Mouse (Mus musculus): Measurements from ENCODE around the gene Pcgf5.

DNA sequence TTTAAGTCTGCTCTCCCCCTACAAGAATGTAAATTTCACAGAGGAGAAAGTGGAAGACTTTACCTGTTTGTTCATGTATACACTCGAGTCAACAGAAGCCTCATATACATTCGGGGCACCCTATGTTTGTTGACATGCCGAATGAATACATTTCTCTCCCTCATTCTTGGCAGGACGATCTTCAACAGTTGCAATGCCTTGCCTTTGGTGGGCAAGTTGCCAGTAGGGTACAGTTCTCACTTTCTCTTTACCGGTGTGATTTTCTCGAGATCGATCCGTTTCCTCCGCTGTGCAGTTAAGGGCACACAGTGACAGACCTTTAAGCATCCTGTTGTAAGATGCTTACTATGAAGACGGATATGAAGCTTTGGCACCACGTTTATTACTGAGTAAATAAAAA is 2.1 kb downstream of the Pcgf5 start:
- TF ChIP-seq GATA1 (IDR thresholded peaks at IDR 0.05; ENCODE audit: low read length) (no peak), TAL1 (IDR thresholded peaks at IDR 0.05; ENCODE audit: low read length) (no peak)
